In the genomic region with DNA sequence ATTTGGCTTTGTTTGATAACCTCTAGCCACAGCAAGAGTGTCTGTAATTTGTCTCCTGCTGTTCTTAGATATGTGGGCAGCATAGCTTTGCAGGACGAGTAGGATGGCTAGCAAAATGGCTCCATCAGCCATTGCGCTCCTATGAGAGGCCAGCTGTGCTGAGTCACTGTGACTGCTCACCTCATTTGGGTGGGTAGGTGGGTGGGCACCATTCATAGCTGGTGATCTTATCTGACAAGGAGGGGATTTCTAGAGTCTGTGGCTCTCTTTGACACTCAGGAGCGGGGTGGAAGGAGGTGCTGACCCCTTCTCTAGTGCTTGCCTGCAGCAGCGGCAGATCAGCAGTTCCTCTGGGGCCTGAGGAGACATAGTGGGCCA, we compare ENCODE assay signal across 8 mouse cellular contexts. TPM values are rescaled to one million over a fixed set of nuclear protein-coding genes. Genes with fewer than 3 reads are reported as not detected.
A peak's percentile ranks its signal among the peaks of the same experiment; 100 is the strongest.
DNase-seq lines count a peak whose midpoint lies in the region; ATAC-seq and TF ChIP-seq lines count a peak whose summit lies in the region.

No protein-coding gene starts in this region.

- no peaks in the 10 kb centered on the region for H3K27me3 ChIP-seq in forebrain, postnatal 0 days (ENCODE audit: insufficient read depth, low read length)
- peaks cover 9% of the 10 kb centered on the region for H3K27me3 ChIP-seq in liver, embryonic 14.5 days (ENCODE audit: control insufficient read depth, insufficient read depth, low read length)

- no peak for TF ChIP-seq EP300 in liver, embryonic 14.5 days (IDR thresholded peaks at IDR 0.05; ENCODE audit: low read depth)

- H3K4me1 ChIP-seq in forebrain, postnatal 0 days (ENCODE audit: insufficient read depth), result peaks cover 10% of the 10 kb centered on the region
- H3K4me1 ChIP-seq in liver, embryonic 14.5 days (replicated peaks; ENCODE audit: control insufficient read depth in 2 of 2, insufficient read depth in 2 of 2, low read length in 1 of 2), result peaks cover 7 to 11% of the 10 kb centered on the region in 2 experiments; a peak in 3 of 4 replicates

- peak overlapping the region; percentile 88 for H3K4me2 ChIP-seq in forebrain, postnatal 0 days (ENCODE audit: low read depth)
- peak overlapping the region; percentile 59 for H3K4me2 ChIP-seq in liver, embryonic 14.5 days (ENCODE audit: low read depth)

- peak overlapping the region; percentile 79 for H3K4me3 ChIP-seq in forebrain, postnatal 0 days (ENCODE audit: low read depth, low read length)
- peak overlapping the region; percentile 95 for H3K4me3 ChIP-seq in liver, embryonic 14.5 days (ENCODE audit: insufficient read depth in 1 of 2, low read depth in 2 of 2, low read length in 2 of 2)

- peak overlapping the region; percentile 83 for H3K9ac ChIP-seq in forebrain, postnatal 0 days
- peak overlapping the region; percentile 87 for H3K9ac ChIP-seq in liver, embryonic 14.5 days (replicated peaks)

- WGBS in forebrain, postnatal 0 days, result 28% methylated on average over 4 of the region's 4 CpGs
- WGBS in liver, embryonic 14.5 days (ENCODE audit: insufficient replicate concordance), result 2% methylated on average over 4 of the region's 4 CpGs

- H3K9me3 ChIP-seq in forebrain, postnatal 0 days (ENCODE audit: low read length), result no peaks in the 10 kb centered on the region
- no peaks in the 10 kb centered on the region for H3K9me3 ChIP-seq in liver, embryonic 14.5 days (ENCODE audit: control insufficient read depth, low read length)

- H3K36me3 ChIP-seq in forebrain, postnatal 0 days (ENCODE audit: insufficient read depth), result peaks cover 35% of the 10 kb centered on the region
- peaks cover 5% of the 10 kb centered on the region; the same call in 1 of the 2 replicates for H3K36me3 ChIP-seq in liver, embryonic 14.5 days (replicated peaks; ENCODE audit: control insufficient read depth, insufficient read depth, low read depth)

- TF ChIP-seq CTCF in forebrain, postnatal 0 days (IDR thresholded peaks at IDR 0.05; ENCODE audit: low read depth), result no peak
- TF ChIP-seq CTCF in liver, embryonic 14.5 days (IDR thresholded peaks at IDR 0.05; ENCODE audit: low read depth), result no peak

- peak; percentile 28 for ATAC-seq in forebrain, postnatal 0 days
- peak; percentile 69 for ATAC-seq in liver, embryonic 14.5 days (ENCODE audit: insufficient read depth)

- peak; percentile 19 to 38 for DNase-seq in cerebellum, postnatal 10 days
- DNase-seq in cerebellum, postnatal 36 days, result no peak
- peak; percentile 35 for DNase-seq in retina, postnatal 1 day
- no peak for DNase-seq in retina, embryonic 14.5 days (ENCODE audit: low spot score)
- DNase-seq in forebrain, postnatal 0 days, result peak; percentile 33
- no peak for DNase-seq in liver, embryonic 14.5 days (ENCODE audit: low read depth in 3 of 3, low spot score in 3 of 3)
- no peak for DNase-seq in adrenal gland, adult 8-10 months
- DNase-seq in urinary bladder, adult 2 months (ENCODE audit: low spot score), result no peak

- H3K27ac ChIP-seq in forebrain, postnatal 0 days (ENCODE audit: low read depth, low read length), result peak overlapping the region; percentile 88
- H3K27ac ChIP-seq in liver, embryonic 14.5 days, result peak overlapping the region; percentile 0

RNA-seq across cellular contexts. Expression of gene Chpf2, which starts 0.6 kb away (rescaled TPM):
- total RNA-seq in forebrain, postnatal 0 days (2014; rRNA removed), result 25.0 and 33.5 TPM in 2 replicates
- polyA plus RNA-seq in forebrain, postnatal 0 days (2015; fragmentation: Nextera tagmentation; extraction: Ambion mirVana), result 18.7 and 21.3 TPM in 2 replicates
- 5.6 and 5.9 TPM in 2 replicates for polyA plus RNA-seq in liver, embryonic 14.5 days (2012; rRNA removed)
- 5.9 and 6.5 TPM in 2 replicates for polyA plus RNA-seq in liver, embryonic 14.5 days (2014; fragmentation: Nextera tagmentation; extraction: Ambion mirVana)
- total RNA-seq in adrenal gland, adult 8-10 months (2022), result 10 to 100 TPM; 38.1 to 70.3 (median 57.1) TPM
- 30.2 and 34.5 TPM in 2 replicates for polyA plus RNA-seq in urinary bladder, adult 2 months (2012; rRNA removed)

RNA-seq across cellular contexts. Expression of gene Abcf2, which starts 9.9 kb away (rescaled TPM):
- total RNA-seq in forebrain, postnatal 0 days (2014; rRNA removed), result 59.8 and 66.2 TPM in 2 replicates
- polyA plus RNA-seq in forebrain, postnatal 0 days (2015; fragmentation: Nextera tagmentation; extraction: Ambion mirVana), result 73.7 and 80.8 TPM in 2 replicates
- 29.2 and 33.6 TPM in 2 replicates for polyA plus RNA-seq in liver, embryonic 14.5 days (2012; rRNA removed)
- polyA plus RNA-seq in liver, embryonic 14.5 days (2014; fragmentation: Nextera tagmentation; extraction: Ambion mirVana), result 50.9 and 53.5 TPM in 2 replicates
- 10 to 100 TPM; 59.5 to 89.6 (median 75.2) TPM for total RNA-seq in adrenal gland, adult 8-10 months (2022)
- polyA plus RNA-seq in urinary bladder, adult 2 months (2012; rRNA removed), result 44.5 and 50.0 TPM in 2 replicates

RNA-seq across cellular contexts. Expression of gene 4931409K22Rik, which starts 30.6 kb away (rescaled TPM):
- total RNA-seq in forebrain, postnatal 0 days (2014; rRNA removed), result not detected in 2 replicates
- 0.11 TPM in 1 of 2 replicates, not detected in the other for polyA plus RNA-seq in forebrain, postnatal 0 days (2015; fragmentation: Nextera tagmentation; extraction: Ambion mirVana)
- 0.03 TPM in 1 of 2 replicates, not detected in the other for polyA plus RNA-seq in liver, embryonic 14.5 days (2012; rRNA removed)
- not detected in 2 replicates for polyA plus RNA-seq in liver, embryonic 14.5 days (2014; fragmentation: Nextera tagmentation; extraction: Ambion mirVana)
- total RNA-seq in adrenal gland, adult 8-10 months (2022), result not detected
- not detected in 2 replicates for polyA plus RNA-seq in urinary bladder, adult 2 months (2012; rRNA removed)

RNA-seq across cellular contexts. Expression of gene Smarcd3, which starts 37.0 kb away (rescaled TPM):
- 265 and 272 TPM in 2 replicates for total RNA-seq in forebrain, postnatal 0 days (2014; rRNA removed)
- 162 and 168 TPM in 2 replicates for polyA plus RNA-seq in forebrain, postnatal 0 days (2015; fragmentation: Nextera tagmentation; extraction: Ambion mirVana)
- 1.1 and 1.5 TPM in 2 replicates for polyA plus RNA-seq in liver, embryonic 14.5 days (2012; rRNA removed)
- polyA plus RNA-seq in liver, embryonic 14.5 days (2014; fragmentation: Nextera tagmentation; extraction: Ambion mirVana), result 0.95 and 1.0 TPM in 2 replicates
- 10 to 100 TPM; 14.3 to 42.2 (median 24.7) TPM for total RNA-seq in adrenal gland, adult 8-10 months (2022)
- 80.3 and 83.2 TPM in 2 replicates for polyA plus RNA-seq in urinary bladder, adult 2 months (2012; rRNA removed)

RNA-seq across cellular contexts. Expression of gene Asb10, which starts 46.4 kb away (rescaled TPM):
- total RNA-seq in forebrain, postnatal 0 days (2014; rRNA removed), result 0.43 TPM in 1 of 2 replicates, not detected in the other
- 0.21 and 0.22 TPM in 2 replicates for polyA plus RNA-seq in forebrain, postnatal 0 days (2015; fragmentation: Nextera tagmentation; extraction: Ambion mirVana)
- polyA plus RNA-seq in liver, embryonic 14.5 days (2012; rRNA removed), result 0.08 and 0.13 TPM in 2 replicates
- not detected in 2 replicates for polyA plus RNA-seq in liver, embryonic 14.5 days (2014; fragmentation: Nextera tagmentation; extraction: Ambion mirVana)
- total RNA-seq in adrenal gland, adult 8-10 months (2022), result under 1 TPM; 0.37 to 0.75 (median 0.59) TPM
- 0.45 and 0.72 TPM in 2 replicates for polyA plus RNA-seq in urinary bladder, adult 2 months (2012; rRNA removed)

Comparison
In these comparisons a context has a peak if more than half of its experiments do, and no peak if none do; other contexts are left out.
1. DNase-seq: peak in cerebellum, postnatal 10 days (2 of 2), retina, postnatal 1 day (single experiment) and forebrain, postnatal 0 days (single experiment); none in cerebellum, postnatal 36 days (0 of 2), retina, embryonic 14.5 days (single experiment), liver, embryonic 14.5 days (0 of 3), adrenal gland, adult 8-10 months (single experiment) and urinary bladder, adult 2 months (single experiment).